In the genomic region with DNA sequence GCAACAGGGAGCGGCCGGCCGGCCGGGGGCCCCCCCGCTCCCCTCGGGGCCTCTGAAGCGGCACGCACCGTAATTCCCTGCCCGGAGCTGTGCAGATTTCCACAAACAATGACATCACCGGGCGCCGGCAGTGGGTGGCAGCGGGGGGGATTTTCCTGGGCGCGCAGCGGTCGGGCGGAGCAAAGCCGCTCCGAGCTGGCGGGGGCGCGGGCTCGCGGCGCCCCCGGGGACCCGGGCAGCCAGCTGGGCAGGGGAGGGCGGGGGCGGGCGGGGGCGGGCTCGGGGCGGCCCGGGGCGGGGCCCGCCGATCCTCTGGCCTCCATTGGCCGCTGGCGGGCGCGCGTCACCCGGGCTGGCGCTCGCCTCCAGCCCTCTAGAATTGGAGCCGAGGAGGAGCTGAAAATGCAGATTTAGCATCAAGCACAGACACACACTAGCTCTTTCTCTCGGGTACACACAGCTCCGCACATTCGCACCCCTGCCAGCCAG, we compare ENCODE assay signal across 9 mouse cellular contexts. TPM values are rescaled to one million over a fixed set of nuclear protein-coding genes. Genes with fewer than 3 reads are reported as not detected.
DNase-seq lines count a peak whose midpoint lies in the region; ATAC-seq and TF ChIP-seq lines count a peak whose summit lies in the region.
"Had no signal": no experiment of that assay in that cellular context is flagged by ENCODE, and none has a peak within 500 bp of the region (broad histone marks: within the 10 kb centered on the region; RNA-seq: fewer than 3 reads in every experiment).

A gene (plus strand): TSS at position 399 of the 489 bp plus-strand sequence.

- peak; percentile 93 for ATAC-seq in kidney, embryonic 15.5 days (replicated peaks; ENCODE audit: low FRiP score)
- peak; percentile 89 for ATAC-seq in intestine, embryonic 14.5 days (replicated peaks; ENCODE audit: low FRiP score, low TSS enrichment, low read depth)
- ATAC-seq in limb, embryonic 15.5 days (ENCODE audit: insufficient number of reproducible peaks, low FRiP score, low TSS enrichment, low read depth), result peak; percentile 53; the same call in 1 of the 2 replicates
- ATAC-seq in erythroid progenitor cell, adult 5-6 weeks (replicated peaks; ENCODE audit: low FRiP score, poor library complexity, severe bottlenecking), result no peak

- H3K4me3 ChIP-seq in kidney, embryonic 15.5 days (replicated peaks), result peak within 1 kb of the TSS; percentile 53
- H3K4me3 ChIP-seq in intestine, embryonic 14.5 days (ENCODE audit: low read depth, low read length), result peak within 1 kb of the TSS; percentile 42
- peak within 1 kb of the TSS; percentile 45 for H3K4me3 ChIP-seq in limb, embryonic 15.5 days
- peak within 1 kb of the TSS; percentile 66 for H3K4me3 ChIP-seq in olfactory bulb, adult 2 months (ENCODE audit: insufficient read depth, low read depth, low read length)

- DNase-seq in kidney, postnatal 25 days, result no peak
- DNase-seq in cerebellum, postnatal 14 days, result peak; percentile 86 to 90
- DNase-seq in frontal cortex, postnatal 25 days (ENCODE audit: low spot score in 2 of 2), result peak; percentile 66 to 72
- DNase-seq in intestine, embryonic 14.5 days (ENCODE audit: low spot score), result peak; percentile 79

- H3K27ac ChIP-seq in kidney, embryonic 15.5 days, result no peak within 1 kb of the TSS
- H3K27ac ChIP-seq in intestine, embryonic 14.5 days (ENCODE audit: low read depth), result no peak within 1 kb of the TSS
- no peak within 1 kb of the TSS for H3K27ac ChIP-seq in limb, embryonic 15.5 days
- peak within 1 kb of the TSS; percentile 77 for H3K27ac ChIP-seq in olfactory bulb, adult 2 months (ENCODE audit: insufficient read depth, low read depth, low read length)

- H3K4me1 ChIP-seq in kidney, embryonic 15.5 days, result peaks cover 17% of the 10 kb centered on the region
- H3K4me1 ChIP-seq in intestine, embryonic 14.5 days (replicated peaks; ENCODE audit: control insufficient read depth, insufficient read depth, low read length), result no peaks in the 10 kb centered on the region
- H3K4me1 ChIP-seq in limb, embryonic 15.5 days, result peaks cover 14% of the 10 kb centered on the region
- H3K4me1 ChIP-seq in olfactory bulb, adult 2 months (ENCODE audit: control insufficient read depth, insufficient read depth, low read length), result 0 out of 2 replicates have a peak, but pooled peaks cover 5% of the 10 kb centered on the region

- under 1% methylated on average over 42 of the region's 51 CpGs for WGBS in kidney, embryonic 15.5 days
- 0% methylated on average over 14 of the region's 51 CpGs for WGBS in intestine, embryonic 14.5 days
- WGBS in limb, embryonic 15.5 days, result under 1% methylated on average over 27 of the region's 51 CpGs
- WGBS in olfactory bulb, adult 2 months, result 1% methylated on average over 45 of the region's 51 CpGs

- TF ChIP-seq POLR2A in olfactory bulb, adult 2 months (IDR thresholded peaks at IDR 0.05; ENCODE audit: insufficient read depth, low read depth, low read length), result peak; percentile 78

- peak within 1 kb of the TSS; percentile 35; the same call in 1 of the 2 replicates for H3K9ac ChIP-seq in kidney, embryonic 15.5 days
- peak within 1 kb of the TSS; percentile 25; the same call in 1 of the 2 replicates for H3K9ac ChIP-seq in intestine, embryonic 14.5 days (ENCODE audit: low read length)
- no peak within 1 kb of the TSS for H3K9ac ChIP-seq in limb, embryonic 15.5 days

- peaks cover 64% of the 10 kb centered on the region for H3K27me3 ChIP-seq in kidney, embryonic 15.5 days
- peaks cover 38% of the 10 kb centered on the region for H3K27me3 ChIP-seq in intestine, embryonic 14.5 days (replicated peaks; ENCODE audit: control insufficient read depth, insufficient read depth, low read length)
- peaks cover 62% of the 10 kb centered on the region for H3K27me3 ChIP-seq in limb, embryonic 15.5 days

- TF ChIP-seq CTCF in olfactory bulb, adult 2 months (IDR thresholded peaks at IDR 0.05; ENCODE audit: insufficient read depth, low read depth, low read length), result no peak

- no peaks in the 10 kb centered on the region for H3K9me3 ChIP-seq in kidney, embryonic 15.5 days (replicated peaks)
- H3K9me3 ChIP-seq in intestine, embryonic 14.5 days (ENCODE audit: control insufficient read depth, low read length), result no peaks in the 10 kb centered on the region
- H3K9me3 ChIP-seq in limb, embryonic 15.5 days, result no peaks in the 10 kb centered on the region

- no peaks in the 10 kb centered on the region for H3K36me3 ChIP-seq in kidney, embryonic 15.5 days
- H3K36me3 ChIP-seq in intestine, embryonic 14.5 days (ENCODE audit: control insufficient read depth, insufficient read depth, low read length), result no peaks in the 10 kb centered on the region
- no peaks in the 10 kb centered on the region for H3K36me3 ChIP-seq in limb, embryonic 15.5 days

- H3K4me2 ChIP-seq in kidney, embryonic 15.5 days, result peak within 1 kb of the TSS; percentile 88
- H3K4me2 ChIP-seq in intestine, embryonic 14.5 days (ENCODE audit: low read length), result peak within 1 kb of the TSS; percentile 64
- H3K4me2 ChIP-seq in limb, embryonic 15.5 days, result peak within 1 kb of the TSS; percentile 80

RNA-seq across cellular contexts. Expression of the gene that starts here (rescaled TPM):
- 1.6 and 1.9 TPM in 2 replicates for polyA plus RNA-seq in kidney, embryonic 15.5 days (2015; fragmentation: Nextera tagmentation; extraction: Ambion mirVana)
- 0.36 and 1.7 TPM in 2 replicates for polyA plus RNA-seq in intestine, embryonic 14.5 days (2014; fragmentation: Nextera tagmentation; extraction: Ambion mirVana)
- 0.73 and 1.6 TPM in 2 replicates for polyA plus RNA-seq in limb, embryonic 15.5 days (2015; fragmentation: Nextera tagmentation; extraction: Ambion mirVana)
- 97.0 TPM in 1 of 2 replicates, not detected in the other for polyA plus RNA-seq in olfactory bulb, adult 2 months (2012; ENCODE audit: insufficient read depth, insufficient read length, low replicate concordance, missing spikeins)
- not detected in 2 replicates for total RNA-seq in erythroid progenitor cell, adult 5-6 weeks (2015; ENCODE audit: low replicate concordance)
- not detected in 2 replicates for total RNA-seq in erythroid progenitor cell, adult 5-6 weeks (2017; ENCODE audit: low replicate concordance)
- total RNA-seq: liver, adult 2 months had no signal
- polyA plus RNA-seq: liver, adult 2 months had no signal

Comparison
In these comparisons a context has a peak if more than half of its experiments do, and no peak if none do; other contexts are left out.
1. DNase-seq: peak in cerebellum, postnatal 14 days (2 of 2), frontal cortex, postnatal 25 days (2 of 2) and intestine, embryonic 14.5 days (single experiment); none in kidney, postnatal 25 days (0 of 2).
2. Peak in every context shown above with its lines, with median percentiles within 50 percentile points of each other: H3K4me2 ChIP-seq and H3K4me3 ChIP-seq.